ENCODE assay signal across 8 mouse cellular contexts in the genomic region with DNA sequence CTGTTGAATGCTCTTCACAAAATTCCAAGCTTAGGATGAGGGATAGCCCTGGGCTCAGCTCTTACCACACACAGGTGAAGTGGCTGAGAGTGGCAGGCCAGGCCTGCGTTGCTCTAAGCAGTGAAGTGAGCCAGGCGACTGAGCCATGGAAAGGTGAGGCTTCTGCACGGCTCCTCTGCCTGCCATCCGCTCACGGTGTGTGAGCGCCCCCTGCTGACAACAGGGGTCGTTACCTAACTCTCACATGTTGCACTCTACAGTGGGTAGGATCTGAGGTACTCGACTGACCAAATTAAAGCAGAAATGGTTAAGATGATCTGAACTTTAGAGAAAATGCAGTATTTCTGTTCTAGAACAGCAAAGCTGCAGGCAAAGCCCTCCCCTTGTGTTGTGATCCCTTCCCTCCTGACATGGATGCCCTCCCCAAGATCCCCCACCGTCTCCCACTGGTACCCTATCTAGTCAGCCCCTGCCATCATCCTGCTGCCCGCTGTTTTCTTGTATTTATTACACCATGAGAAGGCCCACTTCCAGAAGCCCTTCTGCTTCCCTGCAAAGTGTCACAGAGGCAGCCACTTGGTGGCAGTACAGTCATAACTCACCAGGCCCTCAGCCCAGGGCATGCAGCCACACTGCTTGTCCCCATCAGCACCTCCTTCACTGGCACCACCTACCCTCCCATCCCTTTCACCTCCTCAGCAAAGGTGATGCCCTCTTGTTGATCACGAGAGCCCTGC. TPM values are rescaled to one million over a fixed set of nuclear protein-coding genes. Genes with fewer than 3 reads are reported as not detected.
DNase-seq lines count a peak whose midpoint lies in the region; ATAC-seq and TF ChIP-seq lines count a peak whose summit lies in the region.

No protein-coding gene starts in this region.

- H3K9me3 ChIP-seq in heart, embryonic 14.5 days (ENCODE audit: control insufficient read depth, low read length), result no peaks in the 10 kb centered on the region
- no peaks in the 10 kb centered on the region for H3K9me3 ChIP-seq in kidney, postnatal 0 days (replicated peaks; ENCODE audit: low read length)
- H3K9me3 ChIP-seq in liver, embryonic 12.5 days (replicated peaks), result no peaks in the 10 kb centered on the region
- H3K9me3 ChIP-seq in stomach, embryonic 14.5 days (ENCODE audit: control insufficient read depth, low read depth, low read length), result no peaks in the 10 kb centered on the region

- ATAC-seq in erythroid progenitor cell, adult 5-6 weeks (replicated peaks; ENCODE audit: low FRiP score, poor library complexity, severe bottlenecking), result peak; percentile 87
- peak; percentile 48; the same call in 1 of the 2 replicates for ATAC-seq in heart, embryonic 14.5 days (ENCODE audit: insufficient number of reproducible peaks, insufficient read depth, low FRiP score, low read depth)
- 0 out of 2 replicates have a peak, but pooled peaks have one; percentile 53 for ATAC-seq in kidney, postnatal 0 days (replicated peaks; ENCODE audit: low FRiP score, low read depth)
- ATAC-seq in liver, embryonic 12.5 days, result peak; percentile 82
- ATAC-seq in stomach, embryonic 14.5 days (ENCODE audit: insufficient number of reproducible peaks, insufficient read depth, low FRiP score, low read depth), result peak; percentile 69; the same call in 1 of the 2 replicates

- H3K4me3 ChIP-seq in heart, embryonic 14.5 days (ENCODE audit: control insufficient read depth in 1 of 2, insufficient read depth in 1 of 2, low read depth in 1 of 2, low read length in 2 of 2), result no peak overlapping the region
- H3K4me3 ChIP-seq in kidney, postnatal 0 days (replicated peaks; ENCODE audit: low read depth, low read length), result no peak overlapping the region
- no peak overlapping the region for H3K4me3 ChIP-seq in liver, embryonic 12.5 days
- H3K4me3 ChIP-seq in stomach, embryonic 14.5 days (ENCODE audit: low read depth, low read length), result no peak overlapping the region

- TF ChIP-seq POLR2A in brain, embryonic 14.5 days (IDR thresholded peaks at IDR 0.05; ENCODE audit: borderline replicate concordance, extremely low read depth, insufficient read depth, insufficient read length, poor library complexity, severe bottlenecking), result no peak

- WGBS in heart, embryonic 14.5 days, result 25% methylated on average over 11 of the region's 11 CpGs
- WGBS in kidney, postnatal 0 days, result 22% methylated on average over 11 of the region's 11 CpGs
- 26% methylated on average over 11 of the region's 11 CpGs for WGBS in liver, embryonic 12.5 days (ENCODE audit: insufficient replicate concordance)
- 27% methylated on average over 11 of the region's 11 CpGs for WGBS in stomach, embryonic 14.5 days

- H3K36me3 ChIP-seq in heart, embryonic 14.5 days (ENCODE audit: control insufficient read depth, insufficient read depth, low read length), result peaks cover 82% of the 10 kb centered on the region
- peaks cover 25% of the 10 kb centered on the region; the same call in 1 of the 2 replicates for H3K36me3 ChIP-seq in kidney, postnatal 0 days (ENCODE audit: insufficient read depth, low read length)
- peaks cover 82% of the 10 kb centered on the region for H3K36me3 ChIP-seq in liver, embryonic 12.5 days
- H3K36me3 ChIP-seq in stomach, embryonic 14.5 days (ENCODE audit: control insufficient read depth, insufficient read depth, low read length), result peaks cover 33% of the 10 kb centered on the region

- TF ChIP-seq CTCF in brain, embryonic 14.5 days (IDR thresholded peaks at IDR 0.05; ENCODE audit: borderline replicate concordance, extremely low read depth, insufficient read depth, insufficient read length), result peak; percentile 98
- peak; percentile 93 for TF ChIP-seq CTCF in kidney, postnatal 0 days (IDR thresholded peaks at IDR 0.05; ENCODE audit: low read depth)

- no peak overlapping the region for H3K9ac ChIP-seq in heart, embryonic 14.5 days (ENCODE audit: low read length)
- no peak overlapping the region for H3K9ac ChIP-seq in kidney, postnatal 0 days (ENCODE audit: low read depth, low read length)
- no peak overlapping the region for H3K9ac ChIP-seq in liver, embryonic 12.5 days
- no peak overlapping the region for H3K9ac ChIP-seq in stomach, embryonic 14.5 days (replicated peaks; ENCODE audit: low read depth, low read length)

- no peak overlapping the region for H3K4me2 ChIP-seq in heart, embryonic 14.5 days (ENCODE audit: low read length)
- H3K4me2 ChIP-seq in kidney, postnatal 0 days (ENCODE audit: low read length), result no peak overlapping the region
- H3K4me2 ChIP-seq in liver, embryonic 12.5 days, result no peak overlapping the region
- H3K4me2 ChIP-seq in stomach, embryonic 14.5 days (replicated peaks; ENCODE audit: low read depth, low read length), result no peak overlapping the region

- no peak overlapping the region for H3K27ac ChIP-seq in heart, embryonic 14.5 days (replicated peaks in 1 of 2; ENCODE audit: control insufficient read depth in 1 of 2, insufficient read depth in 1 of 2, low read depth in 2 of 2, low read length in 2 of 2)
- no peak overlapping the region for H3K27ac ChIP-seq in kidney, postnatal 0 days
- H3K27ac ChIP-seq in liver, embryonic 12.5 days, result no peak overlapping the region
- H3K27ac ChIP-seq in stomach, embryonic 14.5 days (ENCODE audit: low read length), result no peak overlapping the region

- peaks cover 2 to 4% of the 10 kb centered on the region in 2 experiments for H3K4me1 ChIP-seq in heart, embryonic 14.5 days (ENCODE audit: control insufficient read depth in 2 of 2, insufficient read depth in 2 of 2, low read length in 2 of 2)
- peaks cover 10% of the 10 kb centered on the region; the same call in 1 of the 2 replicates for H3K4me1 ChIP-seq in kidney, postnatal 0 days (replicated peaks; ENCODE audit: insufficient read depth, low read length)
- H3K4me1 ChIP-seq in liver, embryonic 12.5 days, result peaks cover 2% of the 10 kb centered on the region; the same call in 1 of the 2 replicates
- peaks cover 3% of the 10 kb centered on the region; the same call in 1 of the 2 replicates for H3K4me1 ChIP-seq in stomach, embryonic 14.5 days (ENCODE audit: control insufficient read depth, insufficient read depth, low read length)

- DNase-seq in CD4-positive, CD25-positive, alpha-beta regulatory T cell, adult 2 months (ENCODE audit: low read depth, low spot score), result peak; percentile 93
- peak; percentile 83 for DNase-seq in brain, embryonic 14.5 days (ENCODE audit: low read depth)
- peak; percentile 79 for DNase-seq in kidney, postnatal 0 days (ENCODE audit: low spot score)
- peak; percentile 81 for DNase-seq in neural tube, embryonic 10.5 days (ENCODE audit: extremely low spot score, low spot score)

- H3K27me3 ChIP-seq in heart, embryonic 14.5 days (ENCODE audit: control insufficient read depth, insufficient read depth, low read length), result no peaks in the 10 kb centered on the region
- no peaks in the 10 kb centered on the region for H3K27me3 ChIP-seq in kidney, postnatal 0 days (ENCODE audit: insufficient read depth, low read length)
- no peaks in the 10 kb centered on the region for H3K27me3 ChIP-seq in liver, embryonic 12.5 days (replicated peaks)
- no peaks in the 10 kb centered on the region for H3K27me3 ChIP-seq in stomach, embryonic 14.5 days (ENCODE audit: control insufficient read depth, insufficient read depth, low read length)

RNA-seq across cellular contexts. Expression of a gene that starts 21.4 kb away (rescaled TPM):
- 72.7 and 75.2 TPM in 2 replicates for polyA plus RNA-seq in brain, embryonic 14.5 days (2012; rRNA removed)
- total RNA-seq in erythroid progenitor cell, adult 5-6 weeks (2015; ENCODE audit: low replicate concordance), result 77.5 and 111 TPM in 2 replicates
- 99.6 and 190 TPM in 2 replicates for total RNA-seq in erythroid progenitor cell, adult 5-6 weeks (2017; ENCODE audit: low replicate concordance)
- 39.6 and 41.4 TPM in 2 replicates for polyA plus RNA-seq in heart, embryonic 14.5 days (2014; fragmentation: Nextera tagmentation; extraction: Ambion mirVana)
- polyA plus RNA-seq in kidney, postnatal 0 days (2015; fragmentation: Nextera tagmentation; extraction: Ambion mirVana), result 35.0 and 38.6 TPM in 2 replicates
- 31.7 and 34.6 TPM in 2 replicates for polyA plus RNA-seq in liver, embryonic 12.5 days (2016; fragmentation: Nextera tagmentation; extraction: Ambion mirVana)
- polyA plus RNA-seq in stomach, embryonic 14.5 days (2014; fragmentation: Nextera tagmentation; extraction: Ambion mirVana), result 60.2 and 66.6 TPM in 2 replicates

RNA-seq across cellular contexts. Expression of a gene that starts 29.0 kb away (rescaled TPM):
- 12.6 and 14.9 TPM in 2 replicates for polyA plus RNA-seq in brain, embryonic 14.5 days (2012; rRNA removed)
- total RNA-seq in erythroid progenitor cell, adult 5-6 weeks (2015; ENCODE audit: low replicate concordance), result 1.7 and 1.8 TPM in 2 replicates
- 2.6 and 3.6 TPM in 2 replicates for total RNA-seq in erythroid progenitor cell, adult 5-6 weeks (2017; ENCODE audit: low replicate concordance)
- 6.4 and 6.5 TPM in 2 replicates for polyA plus RNA-seq in heart, embryonic 14.5 days (2014; fragmentation: Nextera tagmentation; extraction: Ambion mirVana)
- 4.7 and 5.3 TPM in 2 replicates for polyA plus RNA-seq in kidney, postnatal 0 days (2015; fragmentation: Nextera tagmentation; extraction: Ambion mirVana)
- 5.9 and 6.9 TPM in 2 replicates for polyA plus RNA-seq in liver, embryonic 12.5 days (2016; fragmentation: Nextera tagmentation; extraction: Ambion mirVana)
- polyA plus RNA-seq in stomach, embryonic 14.5 days (2014; fragmentation: Nextera tagmentation; extraction: Ambion mirVana), result 6.4 TPM in 2 replicates

RNA-seq across cellular contexts. Expression of a gene that starts 29.3 kb away (rescaled TPM):
- 148 and 202 TPM in 2 replicates for polyA plus RNA-seq in brain, embryonic 14.5 days (2012; rRNA removed)
- 0.72 TPM in 1 of 2 replicates, not detected in the other for total RNA-seq in erythroid progenitor cell, adult 5-6 weeks (2015; ENCODE audit: low replicate concordance)
- total RNA-seq in erythroid progenitor cell, adult 5-6 weeks (2017; ENCODE audit: low replicate concordance), result 0.08 TPM in 1 of 2 replicates, not detected in the other
- polyA plus RNA-seq in heart, embryonic 14.5 days (2014; fragmentation: Nextera tagmentation; extraction: Ambion mirVana), result 9.5 and 9.9 TPM in 2 replicates
- polyA plus RNA-seq in kidney, postnatal 0 days (2015; fragmentation: Nextera tagmentation; extraction: Ambion mirVana), result 19.3 and 21.8 TPM in 2 replicates
- polyA plus RNA-seq in liver, embryonic 12.5 days (2016; fragmentation: Nextera tagmentation; extraction: Ambion mirVana), result 3.4 and 3.9 TPM in 2 replicates
- polyA plus RNA-seq in stomach, embryonic 14.5 days (2014; fragmentation: Nextera tagmentation; extraction: Ambion mirVana), result 19.5 and 20.1 TPM in 2 replicates
